Mouse (Mus musculus) kidney, adult 2 months (tissue): ENCODE results near the gene Gcgr. TPM values are rescaled to one million over a fixed set of nuclear protein-coding genes. Genes with fewer than 3 reads are reported as not detected.
A peak's percentile ranks its signal among the peaks of the same experiment; 100 is the strongest.

Source experiments
- DNase-seq: peaks from one replicate; pipeline ENCODE4 v3.0.0; 2021
- H3K27ac ChIP-seq: fragments of 200-500 bp; 2 replicates; pipeline ENCODE4 v1.5.1; 2012; ENCODE audit warnings: low read depth, low read length, control low read depth, inconsistent platforms; ENCODE audit not compliant: insufficient read depth
- H3K27me3 ChIP-seq: fragments of 200-500 bp; replicated peaks from 2 replicates; pipeline ENCODE4 v1.6.1; 2012; ENCODE audit warnings: mild to moderate bottlenecking, moderate library complexity, low read length, inconsistent platforms; ENCODE audit not compliant: control insufficient read depth, insufficient read depth
- H3K36me3 ChIP-seq: fragments of 200-500 bp; 2 replicates; pipeline ENCODE4 v1.6.1; 2012; ENCODE audit warnings: mild to moderate bottlenecking, moderate library complexity, low read length, inconsistent platforms; ENCODE audit not compliant: control insufficient read depth, insufficient read depth
- H3K4me1 ChIP-seq: fragments of 200-500 bp; 2 replicates; pipeline ENCODE4 v1.6.1; 2011; ENCODE audit warnings: low read length; ENCODE audit not compliant: control insufficient read depth, insufficient read depth
- H3K4me3 ChIP-seq: fragments of 200-500 bp; 2 replicates; pipeline ENCODE4 v1.5.1; 2011; ENCODE audit warnings: mild to moderate bottlenecking, low read depth, low read length, control low read depth; ENCODE audit not compliant: insufficient read depth
- CTCF ChIP-seq: fragments of 200-500 bp; conservative IDR thresholded peaks from 2 replicates; pipeline ENCODE4 v1.5.1; 2011; ENCODE audit warnings: low read depth, mild to moderate bottlenecking, control low read depth, low read length, moderate library complexity, mixed read lengths; ENCODE audit not compliant: insufficient read depth, insufficient read length
- POLR2A ChIP-seq: fragments of 200-500 bp; IDR thresholded peaks from one replicate; pipeline ENCODE4 v1.6.1; 2011; ENCODE audit warnings: low read depth, low read length, control low read depth
- WGBS: fragments of 180-500 bp; shearing (Covaris S2); methylation state at CpG from one replicate; pipeline ENCODE4 v1.1.7; 2018; 5-methylcytosine and 5-hydroxymethylcytosine counted together
- polyA plus RNA-seq: library from polyadenylated mRNA; depleted of rRNA; stranded (reverse); fragments of >200 nt; gene quantifications from 2 replicates; pipeline ENCODE4 v1.2.3, GENCODE M21; 2012

Gcgr gene
- polyA plus RNA-seq, 1 experiment = 52.8 TPM

GRCm38 (mm10) chr11:120538485-120538884, 8.0 kb downstream of the Gcgr start:
- TF ChIP-seq POLR2A (no peak), CTCF (no peak)
- no peak overlapping the region for H3K4me3 ChIP-seq
- no peaks in the 10 kb centered on the region for H3K36me3 ChIP-seq
- H3K4me1 ChIP-seq = peaks cover 21% of the 10 kb centered on the region
- WGBS = 25% methylated on average over 3 of the region's 3 CpGs
- no peaks in the 10 kb centered on the region for H3K27me3 ChIP-seq
- peak; percentile 93 for DNase-seq
- peak overlapping the region; percentile 89 for H3K27ac ChIP-seq

DNA sequence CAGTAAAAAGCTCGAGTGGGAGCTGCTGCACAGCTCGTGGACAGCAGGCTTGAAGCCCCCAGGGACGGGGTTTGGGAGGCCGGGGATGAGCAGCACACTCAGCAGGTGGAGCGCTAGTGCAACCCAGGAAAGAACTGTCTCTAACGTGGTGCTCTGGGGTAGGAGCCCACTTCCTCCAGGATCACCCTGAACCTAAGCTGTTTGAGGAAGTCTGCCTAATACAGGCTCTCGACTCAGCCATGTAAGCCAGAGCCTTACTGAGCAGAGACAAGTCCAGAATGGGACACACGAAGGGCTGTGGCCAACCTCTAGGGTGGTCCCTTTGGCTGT, 8.4 kb downstream of the Gcgr start:
- no peak for TF ChIP-seq POLR2A
- no peak for TF ChIP-seq CTCF
- WGBS = 30% methylated on average over 8 of the region's 8 CpGs
- Histone ChIP-seq H3K4me1 (peaks cover 21% of the 10 kb centered on the region), H3K36me3 (no peaks in the 10 kb centered on the region), H3K27me3 (no peaks in the 10 kb centered on the region), H3K4me3 (no peak overlapping the region), H3K27ac (peak overlapping the region; percentile 89)
- no peak for DNase-seq

DNA sequence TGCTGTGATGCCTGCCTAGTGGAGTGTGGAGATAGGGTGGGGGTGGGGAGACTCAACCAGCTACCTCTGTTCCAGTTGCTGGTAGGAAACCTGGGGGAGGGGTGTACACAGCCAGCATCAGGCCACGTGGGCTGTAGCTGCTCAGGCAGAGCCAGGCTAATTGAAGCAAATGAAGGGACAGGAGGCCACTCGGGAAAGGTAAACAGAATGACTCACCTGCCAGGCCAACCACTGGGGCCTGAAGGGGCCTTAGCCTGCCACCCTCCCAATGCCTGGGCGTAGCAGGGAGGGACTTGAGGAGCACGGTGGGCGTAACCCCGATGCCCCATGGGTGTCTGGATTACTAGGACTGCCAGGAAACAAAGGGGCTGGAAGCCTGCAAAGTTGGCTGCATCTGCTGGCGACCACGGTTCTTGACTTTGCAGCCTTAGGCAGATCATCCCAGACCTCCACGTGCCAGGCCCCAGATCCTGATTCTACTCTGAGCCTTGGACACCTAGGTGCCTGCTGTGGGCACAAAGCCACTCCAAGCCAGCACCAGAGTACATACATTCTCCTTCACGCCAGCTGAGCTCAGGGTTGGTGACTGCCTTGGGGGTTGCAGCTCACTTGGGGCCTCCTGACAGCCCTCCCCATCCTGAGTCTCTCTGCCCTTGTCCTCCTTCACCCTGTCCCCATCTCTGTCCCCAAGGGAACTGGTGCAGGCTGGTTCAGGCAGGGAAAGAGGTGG, 9.0 kb downstream of the Gcgr start:
- 17% methylated on average over 10 of the region's 10 CpGs for WGBS
- TF ChIP-seq CTCF (no peak), POLR2A (no peak)
- H3K4me3 ChIP-seq = no peak overlapping the region
- peak overlapping the region; percentile 89 for H3K27ac ChIP-seq
- DNase-seq = peak; percentile 85
- H3K4me1 ChIP-seq = peaks cover 21% of the 10 kb centered on the region
- no peaks in the 10 kb centered on the region for H3K36me3 ChIP-seq
- H3K27me3 ChIP-seq = no peaks in the 10 kb centered on the region

- peaks cover 21% of the 10 kb centered on the region for H3K4me1 ChIP-seq
- H3K27ac ChIP-seq = peak overlapping the region; percentile 73
- H3K4me3 ChIP-seq = no peak overlapping the region
- 56% methylated on average over 4 of the region's 4 CpGs for WGBS
- peak; percentile 69 for TF ChIP-seq CTCF
- TF ChIP-seq POLR2A = no peak
- H3K36me3 ChIP-seq = no peaks in the 10 kb centered on the region
- H3K27me3 ChIP-seq = no peaks in the 10 kb centered on the region
- no peak for DNase-seq
Observed at GRCm38 (mm10) chr11:120541907-120542306, 11.4 kb downstream of the Gcgr start.

DNA sequence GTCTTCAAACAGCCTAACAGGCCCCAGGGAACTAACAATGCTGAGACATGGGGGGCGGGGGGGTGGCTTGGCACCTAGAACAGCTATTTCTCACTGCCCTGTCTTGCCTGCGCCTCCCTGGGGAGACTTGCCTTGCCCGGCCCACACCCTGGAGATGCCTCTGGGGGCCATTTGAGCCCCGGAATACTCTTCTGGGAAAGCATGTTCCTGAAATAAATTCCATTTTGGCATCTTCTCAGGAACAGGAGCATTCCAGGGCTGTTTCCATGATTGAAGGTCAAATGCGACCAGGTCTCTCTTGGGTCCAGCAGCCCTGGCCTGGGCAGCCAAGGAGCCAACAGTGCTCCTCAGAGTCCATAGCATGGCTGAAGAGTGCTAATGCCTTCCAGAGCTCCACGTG, 11.9 kb downstream of the Gcgr start:
- Histone ChIP-seq H3K27me3 (no peaks in the 10 kb centered on the region), H3K36me3 (no peaks in the 10 kb centered on the region), H3K4me3 (no peak overlapping the region), H3K27ac (peak overlapping the region; percentile 73), H3K4me1 (peaks cover 23% of the 10 kb centered on the region)
- TF ChIP-seq POLR2A (no peak), CTCF (no peak)
- WGBS = 66% methylated on average over 6 of the region's 6 CpGs
- DNase-seq = peak; percentile 57

GRCm38 (mm10) chr11:120545964-120546363, 15.5 kb downstream of the Gcgr start:
- peaks cover 21% of the 10 kb centered on the region for H3K4me1 ChIP-seq
- no peak overlapping the region; the same call in 1 of the 2 replicates for H3K27ac ChIP-seq
- DNase-seq = peak; percentile 52
- no peaks in the 10 kb centered on the region for H3K27me3 ChIP-seq
- 77% methylated on average over 3 of the region's 3 CpGs for WGBS
- no peak for TF ChIP-seq CTCF
- TF ChIP-seq POLR2A = no peak
- no peaks in the 10 kb centered on the region for H3K36me3 ChIP-seq
- no peak overlapping the region for H3K4me3 ChIP-seq

DNA sequence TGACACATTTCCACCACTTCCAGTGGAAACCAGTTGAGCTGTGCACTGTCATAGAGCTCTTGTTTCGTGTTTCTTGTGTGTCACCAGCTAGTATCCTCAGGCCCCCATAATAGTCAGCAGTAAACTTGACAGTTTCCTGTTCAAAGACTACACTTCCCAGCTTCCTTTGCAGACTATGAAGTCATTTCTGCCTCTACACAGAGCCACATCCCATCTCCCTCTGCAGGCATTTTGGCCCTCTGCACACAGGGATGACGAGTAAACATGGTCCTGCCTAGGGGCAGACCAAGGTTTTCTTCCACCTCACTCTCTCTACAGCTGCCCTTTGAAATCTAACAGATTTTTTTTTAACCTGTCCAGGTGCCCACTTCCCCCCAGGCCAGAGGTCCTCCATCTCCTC, 17.0 kb downstream of the Gcgr start:
- 36% methylated on average over 2 of the region's 2 CpGs for WGBS
- 0 out of 2 replicates have a peak overlapping the region, but pooled peaks have one; percentile 14 for H3K27ac ChIP-seq

More for the DNA sequence above, 17.0 kb downstream of the Gcgr start:
- Histone ChIP-seq H3K36me3 (no peaks in the 10 kb centered on the region), H3K27me3 (no peaks in the 10 kb centered on the region), H3K4me1 (peaks cover 19% of the 10 kb centered on the region), H3K4me3 (no peak overlapping the region)
- peak; percentile 31 for DNase-seq
- no peak for TF ChIP-seq POLR2A
- peak; percentile 22; the same call in 1 of the 2 replicates for TF ChIP-seq CTCF
